Mouse (Mus musculus): ENCODE measurements around the gene Asap2.
"Not testable (repeated sequence)": the region's sequence is repeated elsewhere in the genome, so short reads cannot be mapped to it uniquely, and the experiment has no call there.

The Asap2 gene

GRCm38 (mm10) chr12:20990132-20990531 is at the start of gene Asap2:
Asap2 (plus strand) TSS chr12:20990459.
- not testable (repeated sequence) for DNase-seq (ENCODE audit: low read depth)

- DNase-seq (ENCODE audit: low read depth): not testable (repeated sequence)
These were observed 42.9 kb upstream of the Asap2 start for GRCm38 (mm10) chr12:20947051-20947997.

GRCm38 (mm10) chr12:20990579-20990978 is 320 bp downstream of the Asap2 start:
- not testable (repeated sequence) for DNase-seq (ENCODE audit: low read depth)

- DNase-seq (ENCODE audit: low read depth): not testable (repeated sequence)
These were observed 40.6 kb downstream of the Asap2 start for GRCm38 (mm10) chr12:21030875-21031274.

GRCm38 (mm10) chr12:21046716-21047115 is 56.5 kb downstream of the Asap2 start:
- DNase-seq (ENCODE audit: low read depth): not testable (repeated sequence)

- DNase-seq (ENCODE audit: low read depth): peak; percentile 85
These were observed 85.5 kb downstream of the Asap2 start for GRCm38 (mm10) chr12:21075731-21076130.

GRCm38 (mm10) chr12:21090168-21090567 is 99.9 kb downstream of the Asap2 start:
- peak; percentile 22 for DNase-seq (ENCODE audit: low read depth)

- DNase-seq (ENCODE audit: low read depth): not testable (repeated sequence)
These were observed 102.2 kb downstream of the Asap2 start for GRCm38 (mm10) chr12:21092446-21092845.

GRCm38 (mm10) chr12:21097806-21098325 is 107.6 kb downstream of the Asap2 start:
- not testable (repeated sequence) for DNase-seq (ENCODE audit: low read depth)

GRCm38 (mm10) chr12:21111116-21111475 is 120.8 kb downstream of the Asap2 start:
- peak; percentile 13 for DNase-seq (ENCODE audit: low read depth)

- peak; percentile 91 for DNase-seq (ENCODE audit: low read depth)
These were observed 121.5 kb downstream of the Asap2 start for GRCm38 (mm10) chr12:21111476-21112452.

- DNase-seq (ENCODE audit: low read depth): peak; percentile 74
These were observed 122.2 kb downstream of the Asap2 start for GRCm38 (mm10) chr12:21112453-21112857.

- no peak for DNase-seq (ENCODE audit: low read depth)
These were observed 129.2 kb downstream of the Asap2 start for GRCm38 (mm10) chr12:21119446-21119845.

GRCm38 (mm10) chr12:21122818-21123217 is 132.6 kb downstream of the Asap2 start:
- DNase-seq (ENCODE audit: low read depth): peak; percentile 24

- DNase-seq (ENCODE audit: low read depth): no peak
These were observed 133.4 kb downstream of the Asap2 start for GRCm38 (mm10) chr12:21123647-21124046.

GRCm38 (mm10) chr12:21125675-21126470 is 135.6 kb downstream of the Asap2 start:
- DNase-seq (ENCODE audit: low read depth): no peak

GRCm38 (mm10) chr12:21126516-21126915 is 136.3 kb downstream of the Asap2 start:
- no peak for DNase-seq (ENCODE audit: low read depth)

- DNase-seq (ENCODE audit: low read depth): no peak
These were observed 138.9 kb downstream of the Asap2 start for GRCm38 (mm10) chr12:21128930-21129869.

- no peak for DNase-seq (ENCODE audit: low read depth)
These were observed 140.1 kb downstream of the Asap2 start for GRCm38 (mm10) chr12:21130274-21130823.

GRCm38 (mm10) chr12:21132537-21132936 is 142.3 kb downstream of the Asap2 start:
- no peak for DNase-seq (ENCODE audit: low read depth)

All from NIH3T3 (cell line).